Mouse (Mus musculus) spleen, adult 2 months (tissue): Measurements from ENCODE around the gene Chpf. TPM values are rescaled to one million over a fixed set of nuclear protein-coding genes. Genes with fewer than 3 reads are reported as not detected.

Source experiments
- DNase-seq, 2 experiments: peaks; one replicate each; pipeline versions ENCODE4 v3.0.0 to v3.0.0-alpha.2; 2012 to 2021; ENCODE audit warnings: low spot score in 2 of 2, low read depth in 1 of 2
- H3K27ac ChIP-seq: fragments of 200-500 bp; 2 replicates; pipeline ENCODE4 v1.5.1; 2012; ENCODE audit warnings: low read length, inconsistent platforms; ENCODE audit not compliant: insufficient read depth
- H3K27me3 ChIP-seq: fragments of 200-500 bp; 2 replicates; pipeline ENCODE4 v1.6.1; 2012; ENCODE audit warnings: mild to moderate bottlenecking, moderate library complexity, low read length, inconsistent platforms; ENCODE audit not compliant: control insufficient read depth, insufficient read depth
- H3K36me3 ChIP-seq: fragments of 200-500 bp; 2 replicates; pipeline ENCODE4 v1.6.1; 2012; ENCODE audit warnings: mild to moderate bottlenecking, low read length, inconsistent platforms; ENCODE audit not compliant: control insufficient read depth, insufficient read depth
- H3K4me1 ChIP-seq: fragments of 200-500 bp; 2 replicates; pipeline ENCODE4 v1.6.1; 2011; ENCODE audit warnings: inconsistent platforms; ENCODE audit not compliant: control insufficient read depth, insufficient read depth, insufficient read length
- H3K4me3 ChIP-seq: fragments of 200-500 bp; 2 replicates; pipeline ENCODE4 v1.5.1; 2011; ENCODE audit warnings: mild to moderate bottlenecking, inconsistent platforms; ENCODE audit not compliant: insufficient read depth, insufficient read length; ENCODE audit errors: extremely low read depth
- CTCF ChIP-seq: fragments of 200-500 bp; IDR thresholded peaks from 2 replicates; pipeline ENCODE4 v1.5.1; 2011; ENCODE audit warnings: mild to moderate bottlenecking, inconsistent platforms; ENCODE audit not compliant: insufficient read depth, insufficient read length, insufficient replicate concordance; ENCODE audit errors: extremely low read depth
- POLR2A ChIP-seq: fragments of 200-500 bp; IDR thresholded peaks from 2 replicates; pipeline ENCODE4 v1.6.1; 2011; ENCODE audit warnings: low read depth, low read length, inconsistent platforms
- WGBS: fragments of 180-500 bp; shearing (Covaris S2); methylation state at CpG from one replicate; pipeline ENCODE4 v1.1.7; 2018; 5-methylcytosine and 5-hydroxymethylcytosine counted together
- polyA plus RNA-seq: library from polyadenylated mRNA; depleted of rRNA; stranded (reverse); fragments of >200 nt; gene quantifications from 2 replicates; pipeline ENCODE4 v1.2.3, GENCODE M21; 2012

Chpf gene
- polyA plus RNA-seq, 1 experiment: 30.4 TPM

GRCm38 (mm10) chr1:75477264-75477965 lies 1.7 kb downstream of the Chpf start:
- H3K4me3 ChIP-seq: no peak overlapping the region; the same call in 1 of the 2 replicates
- H3K27ac ChIP-seq: no peak overlapping the region
- TF ChIP-seq CTCF (peak; percentile 74), POLR2A (no peak)
- peaks cover 19% of the 10 kb centered on the region for H3K4me1 ChIP-seq
- WGBS: 10% methylated on average over 35 of the region's 35 CpGs
- no peaks in the 10 kb centered on the region for H3K27me3 ChIP-seq
- peaks cover 16% of the 10 kb centered on the region for H3K36me3 ChIP-seq
- peak; percentile 54 to 84 for DNase-seq

- no peaks in the 10 kb centered on the region for H3K27me3 ChIP-seq
- DNase-seq: no peak
- H3K4me3 ChIP-seq: no peak overlapping the region
- peaks cover 16% of the 10 kb centered on the region for H3K36me3 ChIP-seq
- 93% methylated on average over 11 of the region's 11 CpGs for WGBS
- no peak for TF ChIP-seq CTCF
- no peak for TF ChIP-seq POLR2A
- H3K4me1 ChIP-seq: peaks cover 19% of the 10 kb centered on the region
- H3K27ac ChIP-seq: no peak overlapping the region
Measured at GRCm38 (mm10) chr1:75476441-75476840, 2.7 kb downstream of the Chpf start.

DNA sequence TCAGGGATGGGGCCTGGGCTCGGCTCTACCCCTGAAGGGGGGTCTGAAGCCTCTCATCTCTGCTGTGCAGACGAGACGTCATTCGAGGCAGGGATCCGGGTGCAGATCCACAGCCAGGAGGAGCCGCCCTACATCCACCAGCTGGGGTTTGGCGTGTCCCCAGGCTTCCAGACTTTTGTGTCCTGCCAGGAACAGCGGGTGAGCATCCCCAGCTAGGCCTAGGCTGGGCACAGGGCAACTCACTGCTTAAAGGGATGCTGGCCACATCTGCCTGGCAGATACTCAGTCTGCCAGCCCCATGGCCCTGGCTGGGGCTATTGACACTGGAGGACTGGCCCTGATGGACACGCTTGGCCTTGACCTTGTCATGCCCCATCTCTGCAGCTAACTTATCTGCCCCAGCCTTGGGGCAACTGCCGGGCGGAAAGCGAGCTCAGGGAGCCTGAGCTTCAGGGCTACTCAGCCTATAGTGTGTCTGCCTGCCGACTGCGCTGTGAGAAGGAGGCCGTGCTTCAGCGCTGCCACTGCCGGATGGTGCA lies 9.8 kb downstream of the Chpf start:
- WGBS: 80% methylated on average over 17 of the region's 17 CpGs
- TF ChIP-seq CTCF: no peak
- Histone ChIP-seq H3K4me3 (no peak overlapping the region), H3K36me3 (0 out of 2 replicates have a peak, but pooled peaks cover 2% of the 10 kb centered on the region), H3K4me1 (no peaks in the 10 kb centered on the region), H3K27me3 (no peaks in the 10 kb centered on the region), H3K27ac (no peak overlapping the region)
- no peak for DNase-seq

GRCm38 (mm10) chr1:75467215-75467927 lies 11.7 kb downstream of the Chpf start:
- 11% methylated on average over 14 of the region's 14 CpGs for WGBS
- H3K27me3 ChIP-seq: no peaks in the 10 kb centered on the region
- no peak overlapping the region for H3K4me3 ChIP-seq

GRCm38 (mm10) chr1:75463652-75464204 lies 15.4 kb downstream of the Chpf start:
- DNase-seq: no peak
- no peak for TF ChIP-seq CTCF
- no peak overlapping the region for H3K4me3 ChIP-seq
- 0 out of 2 replicates have a peak, but pooled peaks cover 4% of the 10 kb centered on the region for H3K27me3 ChIP-seq
- H3K36me3 ChIP-seq: no peaks in the 10 kb centered on the region
- WGBS: 75% methylated on average over 5 of the region's 5 CpGs
- no peaks in the 10 kb centered on the region for H3K4me1 ChIP-seq
- no peak overlapping the region for H3K27ac ChIP-seq

More at GRCm38 (mm10) chr1:75467215-75467927, 11.7 kb downstream of the Chpf start:
- Histone ChIP-seq H3K36me3 (no peaks in the 10 kb centered on the region), H3K27ac (no peak overlapping the region), H3K4me1 (no peaks in the 10 kb centered on the region)
- TF ChIP-seq CTCF: peak; percentile 84; the same call in 1 of the 2 replicates
- TF ChIP-seq POLR2A: no peak
- peak; percentile 36 to 48 for DNase-seq

DNA sequence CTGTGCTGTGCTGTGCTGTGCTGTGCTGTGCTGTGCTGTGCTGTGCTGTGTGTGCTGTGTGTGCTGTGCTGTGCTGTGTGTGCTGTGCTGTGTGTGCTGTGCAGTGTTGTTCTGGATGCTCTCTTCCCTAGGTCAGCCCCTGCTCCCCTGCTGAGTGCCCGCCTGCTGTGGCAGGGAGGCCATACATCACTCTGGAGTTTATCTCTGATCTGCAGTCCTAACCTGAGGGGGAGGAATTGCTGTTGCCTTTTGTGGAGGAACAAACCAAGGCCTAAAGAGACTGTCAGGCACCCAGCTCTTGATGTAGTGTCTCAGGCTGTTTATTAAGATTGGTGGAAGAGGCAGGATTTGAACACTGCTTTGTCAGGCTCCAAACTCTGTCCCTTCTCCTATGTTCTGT lies 16.5 kb downstream of the Chpf start:
- no peaks in the 10 kb centered on the region for H3K36me3 ChIP-seq
- H3K4me1 ChIP-seq: peaks cover 5% of the 10 kb centered on the region; the same call in 1 of the 2 replicates
- H3K4me3 ChIP-seq: no peak overlapping the region
- H3K27ac ChIP-seq: no peak overlapping the region
- TF ChIP-seq POLR2A (no peak), CTCF (no peak)
- 26% methylated on average over 1 of the region's 1 CpGs for WGBS
- DNase-seq: no peak
- peaks cover 12% of the 10 kb centered on the region for H3K27me3 ChIP-seq
